Mouse (Mus musculus) lung, embryonic 15.5 days (tissue): ENCODE measurements around the gene Klk9. TPM values are rescaled to one million over a fixed set of nuclear protein-coding genes. Genes with fewer than 3 reads are reported as not detected.

ENCODE experiments used
- ATAC-seq: fragments of 200-750 bp; cut with Nextera tagmentation; 2 replicates; pipeline ENCODE4 v1.8.0; 2017; ENCODE audit warnings: moderate number of reproducible peaks, borderline replicate concordance; ENCODE audit not compliant: low FRiP score, low TSS enrichment; ENCODE audit errors: extremely low read depth
- H3K27ac ChIP-seq: fragments of 300-500 bp; sonication (generic); 2 replicates; pipeline ENCODE4 v1.5.1; 2015; ENCODE audit warnings: moderate library complexity, mild to moderate bottlenecking, inconsistent platforms
- H3K27me3 ChIP-seq: fragments of 300-500 bp; sonication (generic); 2 replicates; pipeline ENCODE4 v1.6.1; 2015; ENCODE audit warnings: inconsistent platforms
- H3K36me3 ChIP-seq: fragments of 300-500 bp; sonication (generic); 2 replicates; pipeline ENCODE4 v1.6.1; 2015; ENCODE audit warnings: inconsistent platforms
- H3K4me1 ChIP-seq: fragments of 300-500 bp; sonication (generic); 2 replicates; pipeline ENCODE4 v1.6.1; 2015; ENCODE audit warnings: inconsistent platforms
- H3K4me2 ChIP-seq: fragments of 300-500 bp; sonication (generic); 2 replicates; pipeline ENCODE4 v1.6.1; 2015; ENCODE audit warnings: inconsistent platforms, mild to moderate bottlenecking, moderate library complexity
- H3K4me3 ChIP-seq: fragments of 300-500 bp; sonication (generic); 2 replicates; pipeline ENCODE4 v1.5.1; 2015; ENCODE audit warnings: mild to moderate bottlenecking, inconsistent platforms
- H3K9ac ChIP-seq: fragments of 300-500 bp; sonication (generic); 2 replicates; pipeline ENCODE4 v1.6.1; 2015; ENCODE audit warnings: inconsistent platforms
- H3K9me3 ChIP-seq: fragments of 300-500 bp; sonication (generic); 2 replicates; pipeline ENCODE4 v1.6.1; 2016; ENCODE audit warnings: inconsistent platforms
- WGBS: fragments of 180-500 bp; shearing (Covaris S2); methylation state at CpG from one replicate; pipeline ENCODE4 v1.1.7; 2015; 5-methylcytosine and 5-hydroxymethylcytosine counted together
- polyA plus RNA-seq: library from polyadenylated mRNA; unstranded; fragments of >200 nt; fragmentation: Nextera tagmentation; extraction: Ambion mirVana; gene quantifications from 2 replicates; pipeline ENCODE4 v1.2.1, GENCODE M21; 2015

Gene Klk9
- 0.16 TPM in 1 of 2 replicates, not detected in the other for polyA plus RNA-seq

- no peak for ATAC-seq
- no peak within 1 kb of the TSS for H3K4me3 ChIP-seq
- H3K36me3 ChIP-seq: no peaks in the 10 kb centered on the region
- H3K4me2 ChIP-seq: no peak within 1 kb of the TSS
- peaks cover 6% of the 10 kb centered on the region for H3K4me1 ChIP-seq
- peaks cover 8% of the 10 kb centered on the region; the same call in 1 of the 2 replicates for H3K27me3 ChIP-seq
- no peak within 1 kb of the TSS for H3K27ac ChIP-seq
- H3K9ac ChIP-seq: no peak within 1 kb of the TSS
- WGBS: 65% methylated on average over 7 of the region's 7 CpGs
- H3K9me3 ChIP-seq: no peaks in the 10 kb centered on the region
Measured at GRCm38 (mm10) chr7:43791591-43791990, at the start of gene Klk9. TSS of gene Klk9 (plus strand) at chr7:43791891.

DNA sequence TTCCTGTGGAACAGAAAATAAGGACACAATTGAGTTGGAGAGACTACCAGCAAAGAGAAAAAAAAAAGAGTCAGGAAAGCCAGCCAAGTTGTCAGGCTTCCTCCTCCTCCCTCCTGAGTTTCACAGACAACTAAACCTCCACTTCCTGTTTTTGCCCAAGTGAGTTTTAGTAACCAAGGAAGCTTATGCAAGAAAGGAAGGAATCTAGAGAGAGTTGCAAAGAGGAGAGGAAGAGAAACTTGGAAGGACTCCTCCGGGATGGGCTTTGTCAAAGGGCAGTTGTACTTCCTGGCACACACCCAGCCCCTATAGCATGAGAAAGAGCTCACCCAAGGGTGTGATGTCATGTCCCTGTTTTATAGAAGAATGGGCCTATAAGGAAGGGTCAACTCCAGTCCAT, 43.9 kb upstream of the Klk9 start:
- WGBS: 42% methylated on average over 1 of the region's 1 CpGs
- no peak overlapping the region for H3K4me3 ChIP-seq
- H3K27ac ChIP-seq: 0 out of 2 replicates have a peak overlapping the region, but pooled peaks have one; percentile 9
- no peak overlapping the region for H3K9ac ChIP-seq
- no peak overlapping the region for H3K4me2 ChIP-seq
- no peaks in the 10 kb centered on the region for H3K9me3 ChIP-seq
- H3K4me1 ChIP-seq: no peaks in the 10 kb centered on the region
- H3K27me3 ChIP-seq: no peaks in the 10 kb centered on the region
- ATAC-seq: no peak; the same call in 1 of the 2 replicates
- no peaks in the 10 kb centered on the region for H3K36me3 ChIP-seq

- Histone ChIP-seq H3K27me3 (no peaks in the 10 kb centered on the region), H3K4me1 (no peaks in the 10 kb centered on the region), H3K36me3 (no peaks in the 10 kb centered on the region), H3K4me2 (no peak overlapping the region), H3K9ac (no peak overlapping the region), H3K27ac (no peak overlapping the region), H3K9me3 (no peaks in the 10 kb centered on the region), H3K4me3 (no peak overlapping the region)
- 60% methylated on average over 2 of the region's 2 CpGs for WGBS
- no peak for ATAC-seq
Measured at GRCm38 (mm10) chr7:43752806-43753205, 38.9 kb upstream of the Klk9 start.

DNA sequence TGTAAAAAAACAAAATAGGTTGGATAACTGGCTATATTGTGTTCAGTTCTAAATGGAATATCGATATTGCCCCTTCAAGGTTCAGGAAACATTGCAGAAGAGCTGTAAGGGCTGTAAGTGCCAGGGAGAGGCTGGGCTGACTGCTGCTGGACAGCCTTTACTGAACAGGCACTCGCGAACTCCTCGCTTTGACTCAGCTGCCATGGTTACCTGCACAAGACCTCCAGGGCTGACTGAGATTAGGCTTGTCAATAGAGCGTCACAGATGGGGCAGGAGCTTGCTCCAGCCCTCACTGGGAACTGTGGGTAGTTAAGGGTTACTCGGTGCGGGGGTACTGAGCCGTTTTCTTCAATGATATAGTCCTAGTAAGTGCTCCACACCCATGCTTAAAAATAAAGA, 25.2 kb upstream of the Klk9 start:
- H3K9ac ChIP-seq: no peak overlapping the region
- 35% methylated on average over 8 of the region's 8 CpGs for WGBS
- no peak for ATAC-seq

DNA sequence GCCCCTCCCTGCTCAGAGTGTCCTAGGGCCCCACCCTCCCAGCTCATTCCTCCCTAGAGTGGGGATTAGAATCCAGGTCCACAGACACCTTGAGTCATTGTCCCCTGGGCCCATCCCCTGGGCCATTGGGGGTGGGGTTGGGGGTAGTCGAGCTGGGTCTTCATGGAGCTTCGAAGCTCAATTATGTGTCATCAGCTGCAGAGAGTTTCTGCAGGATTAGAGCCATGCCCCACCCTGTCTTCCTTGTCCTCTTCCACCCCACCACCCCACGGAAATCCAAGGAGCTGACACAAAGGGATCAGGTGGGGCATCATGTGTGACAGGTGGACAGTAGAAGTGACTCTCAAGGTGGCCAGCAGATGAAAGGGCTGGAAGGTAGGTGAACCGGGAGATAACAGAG, 23.1 kb upstream of the Klk9 start, which contains the start of gene Klk12:
Gene Klk12 (plus strand): TSS at position 301 of the 400 bp plus-strand sequence.
- H3K27ac ChIP-seq: no peak within 1 kb of the TSS
- no peak for ATAC-seq
- no peak within 1 kb of the TSS for H3K4me2 ChIP-seq
- 76% methylated on average over 4 of the region's 4 CpGs for whole genome bisulfite sequencing
- no peaks in the 10 kb centered on the region for H3K36me3 ChIP-seq
- no peaks in the 10 kb centered on the region for H3K27me3 ChIP-seq
- no peak within 1 kb of the TSS for H3K4me3 ChIP-seq
- H3K4me1 ChIP-seq: no peaks in the 10 kb centered on the region
- no peaks in the 10 kb centered on the region for H3K9me3 ChIP-seq
- H3K9ac ChIP-seq: no peak within 1 kb of the TSS

More for the DNA sequence above, 25.2 kb upstream of the Klk9 start:
- H3K4me2 ChIP-seq: no peak overlapping the region
- H3K27ac ChIP-seq: no peak overlapping the region
- H3K36me3 ChIP-seq: no peaks in the 10 kb centered on the region
- no peaks in the 10 kb centered on the region for H3K9me3 ChIP-seq
- no peak overlapping the region for H3K4me3 ChIP-seq
- no peaks in the 10 kb centered on the region for H3K27me3 ChIP-seq
- H3K4me1 ChIP-seq: no peaks in the 10 kb centered on the region

GRCm38 (mm10) chr7:43769636-43770035, 22.1 kb upstream of the Klk9 start:
- 82% methylated on average over 8 of the region's 8 CpGs for WGBS
- Histone ChIP-seq H3K9ac (no peak overlapping the region), H3K4me1 (no peaks in the 10 kb centered on the region), H3K36me3 (no peaks in the 10 kb centered on the region), H3K9me3 (no peaks in the 10 kb centered on the region), H3K27ac (no peak overlapping the region), H3K4me3 (no peak overlapping the region), H3K4me2 (no peak overlapping the region), H3K27me3 (no peaks in the 10 kb centered on the region)
- no peak for ATAC-seq

DNA sequence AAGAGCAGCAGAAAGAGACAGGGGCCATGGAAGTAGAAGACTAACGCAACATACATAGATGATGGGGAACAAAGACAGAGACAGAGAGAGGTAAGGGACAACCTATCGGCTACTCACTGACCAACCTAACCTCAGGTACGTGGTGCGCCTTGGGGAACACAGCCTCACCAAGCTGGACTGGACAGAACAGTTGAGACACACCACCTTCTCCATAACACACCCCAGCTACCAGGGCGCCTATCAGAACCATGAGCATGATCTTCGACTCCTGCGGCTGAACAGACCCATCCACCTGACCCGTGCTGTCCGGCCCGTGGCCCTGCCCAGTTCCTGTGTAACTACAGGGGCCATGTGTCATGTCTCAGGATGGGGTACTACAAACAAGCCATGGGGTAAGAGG, 21.0 kb upstream of the Klk9 start:
- Histone ChIP-seq H3K36me3 (no peaks in the 10 kb centered on the region), H3K27me3 (no peaks in the 10 kb centered on the region), H3K4me3 (no peak overlapping the region), H3K4me2 (no peak overlapping the region), H3K4me1 (no peaks in the 10 kb centered on the region), H3K9ac (no peak overlapping the region), H3K9me3 (no peaks in the 10 kb centered on the region), H3K27ac (no peak overlapping the region)
- ATAC-seq: no peak
- WGBS: 88% methylated on average over 10 of the region's 10 CpGs

DNA sequence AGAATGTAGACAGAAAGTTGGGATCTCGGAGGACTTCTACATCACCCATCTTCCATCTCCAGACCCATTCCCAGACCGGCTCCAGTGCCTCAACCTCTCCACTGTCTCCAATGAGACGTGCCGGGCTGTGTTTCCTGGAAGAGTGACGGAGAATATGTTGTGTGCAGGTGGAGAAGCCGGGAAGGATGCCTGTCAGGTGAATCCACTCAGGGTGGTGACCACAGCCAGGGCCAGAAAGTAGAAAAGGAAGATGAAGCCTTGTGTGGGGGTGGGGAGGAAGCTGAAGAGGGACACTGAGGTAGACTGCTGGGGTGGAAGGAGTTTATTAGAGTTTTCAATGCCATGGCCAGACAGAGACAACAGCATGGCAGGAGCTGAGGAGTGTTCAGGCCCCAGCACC, 19.8 kb upstream of the Klk9 start:
- Histone ChIP-seq H3K9ac (no peak overlapping the region), H3K36me3 (no peaks in the 10 kb centered on the region), H3K27me3 (no peaks in the 10 kb centered on the region), H3K4me2 (no peak overlapping the region), H3K4me1 (no peaks in the 10 kb centered on the region), H3K9me3 (no peaks in the 10 kb centered on the region), H3K27ac (no peak overlapping the region), H3K4me3 (no peak overlapping the region)
- 90% methylated on average over 6 of the region's 6 CpGs for WGBS
- ATAC-seq: no peak

DNA sequence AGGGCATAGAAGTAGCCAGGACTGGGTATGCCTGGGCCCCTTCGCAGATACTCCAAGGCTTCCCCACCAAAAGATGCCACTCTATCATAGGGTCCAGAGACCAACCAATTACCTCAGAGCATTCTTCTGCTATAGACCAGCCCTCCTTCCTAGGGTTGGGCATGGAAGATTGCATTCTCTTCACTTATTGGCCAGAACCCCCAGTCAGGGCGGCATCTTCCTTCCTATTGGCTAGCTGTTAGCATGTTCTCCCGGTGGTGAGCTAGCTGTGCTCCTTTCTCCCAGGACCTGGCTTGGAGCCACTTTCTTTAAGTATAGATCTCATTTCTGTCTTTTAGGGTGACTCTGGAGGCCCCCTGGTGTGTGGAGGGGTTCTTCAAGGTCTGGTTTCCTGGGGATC, 18.8 kb upstream of the Klk9 start:
- H3K4me3 ChIP-seq: no peak overlapping the region
- no peaks in the 10 kb centered on the region for H3K36me3 ChIP-seq
- H3K27me3 ChIP-seq: no peaks in the 10 kb centered on the region
- no peak overlapping the region for H3K4me2 ChIP-seq
- 61% methylated on average over 3 of the region's 3 CpGs for WGBS
- no peaks in the 10 kb centered on the region for H3K4me1 ChIP-seq
- H3K9me3 ChIP-seq: no peaks in the 10 kb centered on the region
- no peak for ATAC-seq
- H3K27ac ChIP-seq: no peak overlapping the region
- H3K9ac ChIP-seq: no peak overlapping the region

DNA sequence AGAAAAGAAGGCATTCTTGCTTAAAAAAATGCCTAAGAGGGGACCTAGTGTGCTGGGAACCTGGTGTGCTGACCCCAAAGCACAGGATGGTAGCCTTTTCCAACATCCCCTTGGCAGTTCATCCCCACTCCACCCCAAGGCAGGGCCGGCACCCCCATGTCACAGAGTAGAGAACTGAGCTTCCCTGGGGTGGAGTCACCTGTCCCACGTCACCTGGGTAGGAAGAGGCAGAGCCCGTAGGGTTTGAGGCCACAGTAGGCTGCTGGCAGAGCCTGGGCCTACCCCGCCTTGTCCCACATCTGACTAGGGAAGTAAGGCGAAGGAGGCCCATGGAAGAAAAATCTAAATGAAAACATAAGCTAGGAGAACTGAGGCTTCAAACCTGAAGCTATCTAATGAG, 17.3 kb upstream of the Klk9 start, which contains the start of gene Klk11:
Gene Klk11 (plus strand): TSS at position 241 of the 400 bp plus-strand sequence.
- Histone ChIP-seq H3K27me3 (no peaks in the 10 kb centered on the region), H3K36me3 (no peaks in the 10 kb centered on the region), H3K4me1 (no peaks in the 10 kb centered on the region), H3K4me3 (no peak within 1 kb of the TSS), H3K9me3 (no peaks in the 10 kb centered on the region), H3K9ac (no peak within 1 kb of the TSS), H3K4me2 (no peak within 1 kb of the TSS), H3K27ac (no peak within 1 kb of the TSS)
- WGBS: 79% methylated on average over 5 of the region's 5 CpGs
- no peak for ATAC-seq

DNA sequence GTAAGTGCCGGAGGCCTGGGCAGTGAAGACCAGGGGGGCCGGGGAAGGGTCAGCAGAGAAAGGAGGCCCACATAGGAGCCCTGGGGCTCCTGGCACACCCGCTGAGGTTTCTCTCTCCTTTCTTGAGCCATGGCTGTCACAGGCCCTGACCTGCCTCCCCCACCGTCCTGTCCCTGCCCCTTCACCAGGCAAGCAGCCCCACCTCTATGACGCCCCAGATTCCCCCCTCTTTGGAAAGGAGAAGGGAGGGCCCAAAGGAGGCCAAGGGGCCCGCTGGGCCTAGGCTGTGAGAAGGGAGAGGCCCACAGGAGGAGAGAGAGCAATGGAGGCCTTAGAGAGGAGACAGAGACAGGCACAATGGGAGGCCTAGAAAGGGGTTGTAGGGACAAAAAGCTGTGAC, 16.9 kb upstream of the Klk9 start:
- no peak overlapping the region for H3K9ac ChIP-seq
- 54% methylated on average over 6 of the region's 6 CpGs for WGBS
- H3K27me3 ChIP-seq: no peaks in the 10 kb centered on the region
- H3K9me3 ChIP-seq: no peaks in the 10 kb centered on the region
- no peak overlapping the region for H3K4me3 ChIP-seq
- H3K36me3 ChIP-seq: no peaks in the 10 kb centered on the region
- no peak overlapping the region for H3K4me2 ChIP-seq
- ATAC-seq: no peak
- no peaks in the 10 kb centered on the region for H3K4me1 ChIP-seq
- no peak overlapping the region for H3K27ac ChIP-seq

DNA sequence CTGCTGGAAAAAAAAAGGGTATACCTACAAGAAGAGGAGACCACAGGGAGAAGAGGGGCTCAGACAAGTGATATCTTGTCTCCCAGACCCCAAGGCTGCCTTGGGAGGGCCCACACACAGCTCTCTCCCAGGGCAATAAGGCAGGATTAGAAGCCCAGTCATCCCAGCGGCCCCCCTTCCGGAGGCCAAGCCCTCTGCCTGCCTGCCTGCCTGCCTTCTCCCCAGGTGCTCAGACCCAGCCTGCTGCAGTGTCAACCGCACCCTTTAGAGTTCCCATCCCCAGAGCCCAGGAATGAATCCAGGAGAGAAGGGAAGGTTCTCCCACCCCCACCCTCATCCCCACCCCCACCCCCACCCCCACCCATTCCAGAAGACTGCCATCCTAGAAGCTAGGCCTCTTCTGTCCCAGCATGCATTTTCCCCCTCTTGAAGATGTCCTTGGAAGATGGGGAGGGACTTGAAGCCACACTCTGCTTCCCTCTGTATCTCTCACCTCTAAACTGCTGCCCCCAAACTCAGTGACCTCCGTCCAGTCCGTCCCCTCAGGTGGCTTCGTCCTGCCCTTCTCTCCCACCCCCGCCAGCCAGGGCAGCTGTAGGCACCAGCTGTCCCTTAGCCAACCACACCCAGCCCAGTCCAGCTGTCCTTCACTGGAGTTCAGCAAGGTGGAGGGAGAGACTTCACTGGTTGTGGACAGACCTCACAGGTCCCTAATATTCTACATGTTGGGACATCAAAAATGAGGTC, 16.2 kb upstream of the Klk9 start:
- Histone ChIP-seq H3K9me3 (no peaks in the 10 kb centered on the region), H3K4me1 (no peaks in the 10 kb centered on the region), H3K36me3 (no peaks in the 10 kb centered on the region), H3K27me3 (no peaks in the 10 kb centered on the region), H3K4me3 (no peak overlapping the region), H3K9ac (no peak overlapping the region), H3K27ac (no peak overlapping the region), H3K4me2 (no peak overlapping the region)
- WGBS: 38% methylated on average over 7 of the region's 7 CpGs
- no peak for ATAC-seq
